19 mouse cellular contexts compared by ENCODE assay signal in the genomic region with DNA sequence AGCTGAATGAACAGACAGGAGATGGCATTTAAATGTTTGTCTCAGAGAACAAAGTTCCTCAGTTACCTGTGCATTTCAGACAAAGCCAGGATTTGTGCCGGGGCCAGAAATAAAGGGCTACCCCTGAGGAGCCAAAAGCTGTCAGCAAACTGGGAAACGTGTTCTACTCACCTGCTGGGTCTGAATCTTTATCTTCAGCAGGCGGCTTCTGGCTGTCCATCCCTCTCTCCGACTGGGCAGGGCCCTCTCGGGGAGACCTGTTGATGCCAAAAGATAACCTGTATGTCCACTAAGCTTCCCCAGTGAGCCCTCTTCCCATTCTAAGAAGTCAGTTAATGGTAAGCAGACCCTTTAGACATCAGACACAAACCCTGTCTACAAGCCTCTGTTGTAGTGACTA. TPM values are rescaled to one million over a fixed set of nuclear protein-coding genes. Genes with fewer than 3 reads are reported as not detected.
"Had no signal": no experiment of that assay in that cellular context is flagged by ENCODE, and none has a peak within 500 bp of the region (broad histone marks: within the 10 kb centered on the region; RNA-seq: fewer than 3 reads in every experiment).

No protein-coding gene starts in this region.

- H3K9me3 ChIP-seq: hindbrain, embryonic 13.5 days; hindbrain, embryonic 15.5 days; intestine, embryonic 15.5 days; limb, embryonic 10.5 days; limb, embryonic 12.5 days had no signal

- H3K27ac ChIP-seq: hindbrain, embryonic 13.5 days; hindbrain, embryonic 15.5 days; intestine, embryonic 15.5 days; layer of hippocampus, adult 2 months; left cerebral cortex, adult 2 months; limb, embryonic 10.5 days; liver, embryonic 14.5 days had no signal

- H3K27me3 ChIP-seq: hindbrain, embryonic 13.5 days; hindbrain, embryonic 15.5 days; intestine, embryonic 15.5 days; limb, embryonic 12.5 days had no signal

- H3K4me2 ChIP-seq: heart, embryonic 11.5 days had no signal

- H3K4me3 ChIP-seq: hindbrain, embryonic 15.5 days; intestine, embryonic 15.5 days; limb, embryonic 10.5 days had no signal

- DNase-seq: gastrocnemius, postnatal 25 days; heart, postnatal 10 days; kidney, adult 18-20 months; kidney, adult 8-10 months; kidney, postnatal 10 days; kidney, postnatal 25 days; kidney, postnatal 4 days; liver had no signal

- ATAC-seq: inflammation-experienced regulatory T-cells, adult 6 months; intestine, embryonic 15.5 days had no signal

- H3K9ac ChIP-seq: hindbrain, embryonic 15.5 days; intestine, embryonic 15.5 days; liver, embryonic 14.5 days had no signal

RNA-seq across cellular contexts. Expression of gene Dhh, which starts 31.8 kb away (rescaled TPM):
- total RNA-seq: granulocyte monocyte progenitor cell, adult 5-6 weeks had no signal
